Mouse (Mus musculus) ovary, postnatal 36 days (tissue): ENCODE results near the gene Mblac1.

ENCODE experiments used
- DNase-seq: peaks from one replicate; pipeline ENCODE4 v3.0.0; 2022; ENCODE audit warnings: low spot score, mixed read lengths

Gene Mblac1

GRCm38 (mm10) chr5:138193771-138194727, at the start of gene Mblac1:
Gene Mblac1 (plus strand): TSS chr5:138194314.
- DNase-seq, result peak; percentile 78

GRCm38 (mm10) chr5:138154390-138154789, 39.7 kb upstream of the Mblac1 start:
- DNase-seq, result no peak

- DNase-seq, result peak; percentile 81
Measured at GRCm38 (mm10) chr5:138155443-138155976, 38.6 kb upstream of the Mblac1 start, which contains the start of gene Zfp113. Gene Zfp113 (minus strand): TSS chr5:138155744.

GRCm38 (mm10) chr5:138160224-138160762, 33.8 kb upstream of the Mblac1 start:
- no peak for DNase-seq

GRCm38 (mm10) chr5:138160842-138161665, 33.1 kb upstream of the Mblac1 start, which contains the start of gene Cops6:
Gene Cops6 (plus strand): TSS chr5:138161071.
- DNase-seq, result peak; percentile 93

- no peak for DNase-seq
Measured at GRCm38 (mm10) chr5:138163046-138163445, 31.1 kb upstream of the Mblac1 start.

- DNase-seq, result no peak
Measured at GRCm38 (mm10) chr5:138163610-138164009, 30.5 kb upstream of the Mblac1 start.

- DNase-seq, result no peak
Measured at GRCm38 (mm10) chr5:138165594-138165993, 28.5 kb upstream of the Mblac1 start.

- DNase-seq, result peak; percentile 96
Measured at GRCm38 (mm10) chr5:138170936-138171561, 23.1 kb upstream of the Mblac1 start.

- DNase-seq, result peak; percentile 95
Measured at GRCm38 (mm10) chr5:138171695-138172491, 22.2 kb upstream of the Mblac1 start, which contains the start of the genes Ap4m1 and Mcm7. Gene Ap4m1 (plus strand): TSS chr5:138172002. Gene Mcm7 (minus strand): TSS chr5:138172422.

- DNase-seq, result no peak
Measured at GRCm38 (mm10) chr5:138173217-138173616, 20.9 kb upstream of the Mblac1 start.

GRCm38 (mm10) chr5:138186950-138187638, 7.0 kb upstream of the Mblac1 start, which contains the start of the genes Taf6 and Cnpy4:
Gene Taf6 (minus strand): TSS chr5:138187451.
Gene Cnpy4 (plus strand): TSS chr5:138187485.
- DNase-seq, result peak; percentile 80

- DNase-seq, result peak; percentile 35
Measured at GRCm38 (mm10) chr5:138187661-138188306, 6.3 kb upstream of the Mblac1 start.

- DNase-seq, result peak; percentile 44
Measured at GRCm38 (mm10) chr5:138194755-138195345, 736 bp downstream of the Mblac1 start.

- no peak for DNase-seq
Measured at GRCm38 (mm10) chr5:138195463-138195862, 1.3 kb downstream of the Mblac1 start.

GRCm38 (mm10) chr5:138199576-138199975, 5.5 kb downstream of the Mblac1 start:
- no peak for DNase-seq

GRCm38 (mm10) chr5:138202086-138202485, 8.0 kb downstream of the Mblac1 start:
- no peak for DNase-seq

- DNase-seq, result no peak
Measured at GRCm38 (mm10) chr5:138207253-138207652, 13.1 kb downstream of the Mblac1 start.

- no peak for DNase-seq
Measured at GRCm38 (mm10) chr5:138207873-138208272, 13.8 kb downstream of the Mblac1 start.
